Mouse (Mus musculus) stomach, postnatal 0 days (tissue): ENCODE measurements around the gene Celsr2.

Experiments used
- CTCF ChIP-seq: IDR thresholded peaks from 2 replicates; pipeline ENCODE4 v1.5.1; 2016; ENCODE audit warnings: antibody characterized with exemption, low read depth, mild to moderate bottlenecking, moderate library complexity
- EP300 ChIP-seq: optimal IDR thresholded peaks from 2 replicates; pipeline ENCODE3; 2016; ENCODE audit warnings: antibody characterized with exemption

DNA sequence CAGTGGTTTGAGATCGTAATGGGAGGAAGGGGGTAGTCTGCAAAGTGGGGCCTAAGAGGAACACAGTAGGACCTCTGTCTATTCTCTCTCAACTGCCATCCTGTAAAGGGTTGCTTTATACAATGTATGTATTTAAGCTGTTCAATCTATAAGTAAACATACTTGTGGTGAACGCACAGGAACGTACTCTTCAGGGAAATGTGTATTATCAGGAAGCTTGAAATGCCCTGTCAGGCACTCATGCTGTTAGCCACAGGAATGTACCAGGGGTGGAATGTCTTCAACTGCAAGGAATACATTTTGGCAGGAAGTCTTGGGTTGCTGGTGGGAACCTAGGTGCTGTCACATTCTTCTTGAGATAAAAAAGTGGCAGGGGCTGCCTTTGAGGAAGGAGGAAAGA is 42.7 kb downstream of the Celsr2 start:
- TF ChIP-seq EP300, result no peak
- no peak for TF ChIP-seq CTCF
